Mouse (Mus musculus) midbrain, embryonic 15.5 days (tissue): ENCODE measurements around the gene Khdrbs2. TPM values are rescaled to one million over a fixed set of nuclear protein-coding genes. Genes with fewer than 3 reads are reported as not detected.

Source experiments
- ATAC-seq: fragments of 200-750 bp; cut with Nextera tagmentation; replicated peaks from 2 replicates; pipeline ENCODE4 v1.8.0; 2017; ENCODE audit warnings: moderate TSS enrichment
- H3K27ac ChIP-seq: fragments of 300-500 bp; sonication (generic); 2 replicates; pipeline ENCODE4 v1.5.1; 2015; ENCODE audit warnings: mild to moderate bottlenecking, inconsistent platforms
- H3K27me3 ChIP-seq: fragments of 300-500 bp; sonication (generic); replicated peaks from 2 replicates; pipeline ENCODE4 v1.6.1; 2015; ENCODE audit warnings: inconsistent platforms
- H3K36me3 ChIP-seq: fragments of 300-500 bp; sonication (generic); replicated peaks from 2 replicates; pipeline ENCODE4 v1.6.1; 2015; ENCODE audit warnings: inconsistent platforms
- H3K4me1 ChIP-seq: fragments of 300-500 bp; sonication (generic); 2 replicates; pipeline ENCODE4 v1.6.1; 2015; ENCODE audit warnings: inconsistent platforms
- H3K4me2 ChIP-seq: fragments of 300-500 bp; sonication (generic); 2 replicates; pipeline ENCODE4 v1.6.1; 2015; ENCODE audit warnings: inconsistent platforms, mild to moderate bottlenecking, moderate library complexity
- H3K4me3 ChIP-seq: fragments of 300-500 bp; sonication (generic); 2 replicates; pipeline ENCODE4 v1.5.1; 2015; ENCODE audit warnings: mild to moderate bottlenecking, inconsistent platforms
- H3K9ac ChIP-seq: fragments of 300-500 bp; sonication (generic); 2 replicates; pipeline ENCODE4 v1.6.1; 2015; ENCODE audit warnings: mild to moderate bottlenecking, inconsistent platforms
- H3K9me3 ChIP-seq: fragments of 300-500 bp; sonication (generic); 2 replicates; pipeline ENCODE4 v1.6.1; 2016; ENCODE audit warnings: inconsistent platforms
- WGBS: fragments of 180-500 bp; shearing (Covaris S2); methylation state at CpG from one replicate; pipeline ENCODE4 v1.1.7; 2015; ENCODE audit warnings: mixed read lengths; 5-methylcytosine and 5-hydroxymethylcytosine counted together
- polyA plus RNA-seq: library from polyadenylated mRNA; unstranded; fragments of >200 nt; fragmentation: Nextera tagmentation; extraction: Ambion mirVana; gene quantifications from 2 replicates; pipeline ENCODE4 v1.2.1, GENCODE M21; 2015

Gene Khdrbs2
- polyA plus RNA-seq, 1 experiment from 2014 or later = 56.8 TPM

GRCm38 (mm10) chr1:32701267-32701666 is 528.8 kb downstream of the Khdrbs2 start:
- no peaks in the 10 kb centered on the region for H3K27me3 ChIP-seq
- H3K27ac ChIP-seq = no peak overlapping the region
- no peaks in the 10 kb centered on the region for H3K36me3 ChIP-seq
- 92% methylated on average over 3 of the region's 3 CpGs for WGBS
- H3K9me3 ChIP-seq = no peaks in the 10 kb centered on the region
- H3K4me3 ChIP-seq = no peak overlapping the region
- ATAC-seq = no peak
- H3K4me2 ChIP-seq = no peak overlapping the region
- H3K4me1 ChIP-seq = no peaks in the 10 kb centered on the region
- H3K9ac ChIP-seq = no peak overlapping the region
